Mouse (Mus musculus) frontal cortex, postnatal 25 days (tissue): Measurements from ENCODE around the gene Acsl6.
"Not testable (repeated sequence)": the region's sequence is repeated elsewhere in the genome, so short reads cannot be mapped to it uniquely, and the experiment has no call there.

ENCODE experiments used
- DNase-seq, 2 experiments: peaks; one replicate each; pipeline ENCODE4 v3.0.0; 2022; ENCODE audit warnings: low spot score in 2 of 2

The Acsl6 gene

GRCm38 (mm10) chr11:54391326-54391725, 87.7 kb downstream of the Acsl6 start:
- DNase-seq: no peak

- no peak for DNase-seq
Observed at GRCm38 (mm10) chr11:54396686-54397085, 93.1 kb downstream of the Acsl6 start.

- DNase-seq: no peak
Observed at GRCm38 (mm10) chr11:54398058-54398457, 94.5 kb downstream of the Acsl6 start.

DNA sequence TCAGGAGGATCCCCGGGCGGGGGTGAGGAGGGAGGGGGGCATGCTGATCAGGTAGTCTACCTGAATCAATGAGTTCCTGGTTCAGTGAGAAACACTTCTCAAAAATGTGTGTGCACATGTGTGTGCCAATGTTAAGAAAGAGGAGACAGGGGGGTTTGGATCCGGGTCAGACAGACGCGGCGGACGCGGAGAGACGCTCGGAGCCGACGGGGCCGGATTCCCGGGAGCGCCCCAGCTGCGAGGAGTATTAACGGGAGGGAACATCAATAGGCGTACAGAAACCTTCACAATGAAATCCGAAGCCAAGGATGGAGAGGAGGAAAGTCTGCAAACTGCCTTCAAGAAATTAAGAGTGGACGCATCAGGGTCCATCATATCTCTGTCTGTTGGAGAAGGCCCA, 97.2 kb downstream of the Acsl6 start:
- DNase-seq: not testable (repeated sequence)

DNA sequence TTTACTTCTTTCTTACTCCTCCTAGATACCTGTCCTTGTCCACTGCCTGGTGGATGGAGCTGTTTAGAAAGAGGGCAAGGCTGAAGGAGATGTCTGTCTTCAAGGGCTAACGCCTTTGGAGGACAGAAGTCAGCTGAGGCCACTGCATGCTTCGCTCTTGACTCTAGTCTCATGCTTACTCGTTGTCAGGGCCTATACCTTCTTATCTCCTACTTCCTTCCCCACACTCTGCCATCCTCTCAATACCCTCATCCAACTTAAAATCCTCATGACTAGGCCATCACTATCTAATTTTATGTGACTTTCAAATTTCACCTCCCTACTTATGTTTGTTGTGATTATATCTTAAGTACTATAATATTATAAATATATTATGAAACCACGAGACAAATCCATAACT, 101.3 kb downstream of the Acsl6 start:
- no peak for DNase-seq

- no peak for DNase-seq
Observed at GRCm38 (mm10) chr11:54406930-54407546, 103.4 kb downstream of the Acsl6 start.

- DNase-seq: no peak
Observed at GRCm38 (mm10) chr11:54410612-54411011, 107.0 kb downstream of the Acsl6 start.

DNA sequence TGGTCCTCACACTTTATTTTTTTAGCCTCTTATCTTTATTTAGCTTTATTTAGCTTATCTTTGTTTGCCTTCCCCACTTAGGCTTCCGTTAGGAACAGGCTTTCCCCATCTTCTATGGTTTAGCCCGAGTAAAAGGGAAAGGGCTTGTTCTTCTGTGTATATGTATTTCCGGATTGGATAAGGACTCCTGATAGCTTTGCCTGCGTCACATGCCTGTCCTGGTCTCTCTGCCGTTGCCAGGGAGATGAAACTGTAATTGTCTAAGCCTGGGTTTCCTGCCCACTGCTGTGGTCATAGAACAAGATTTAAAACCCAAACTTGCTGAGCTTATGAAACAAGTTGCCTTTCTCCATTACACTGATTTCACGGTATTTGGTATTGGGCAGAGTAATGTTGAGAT, 109.4 kb downstream of the Acsl6 start:
- no peak for DNase-seq
